Mouse (Mus musculus) liver, embryonic 15.5 days (tissue): Measurements from ENCODE around the gene Ptger2. TPM values are rescaled to one million over a fixed set of nuclear protein-coding genes. Genes with fewer than 3 reads are reported as not detected.

Experiments used
- ATAC-seq: fragments of 200-750 bp; cut with Nextera tagmentation; 2 replicates; pipeline ENCODE4 v1.8.0; 2017; ENCODE audit warnings: moderate number of reproducible peaks, mild to moderate bottlenecking, moderate library complexity; ENCODE audit not compliant: insufficient read depth
- H3K27ac ChIP-seq: fragments of 300-500 bp; sonication (generic); replicated peaks from 2 replicates; pipeline ENCODE4 v1.5.1; 2015; ENCODE audit warnings: mild to moderate bottlenecking, inconsistent platforms
- H3K27me3 ChIP-seq: fragments of 300-500 bp; sonication (generic); 2 replicates; pipeline ENCODE4 v1.6.1; 2015; ENCODE audit warnings: mild to moderate bottlenecking, inconsistent platforms
- H3K36me3 ChIP-seq: fragments of 300-500 bp; sonication (generic); replicated peaks from 2 replicates; pipeline ENCODE4 v1.6.1; 2015; ENCODE audit warnings: moderate library complexity, mild to moderate bottlenecking, inconsistent platforms
- H3K4me1 ChIP-seq: fragments of 300-500 bp; sonication (generic); replicated peaks from 2 replicates; pipeline ENCODE4 v1.6.1; 2015; ENCODE audit warnings: inconsistent platforms
- H3K4me2 ChIP-seq: fragments of 300-500 bp; sonication (generic); 2 replicates; pipeline ENCODE4 v1.6.1; 2015; ENCODE audit warnings: moderate library complexity, mild to moderate bottlenecking, inconsistent platforms
- H3K4me3 ChIP-seq: fragments of 300-500 bp; sonication (generic); replicated peaks from 2 replicates; pipeline ENCODE4 v1.5.1; 2015; ENCODE audit warnings: mild to moderate bottlenecking, inconsistent platforms
- H3K9ac ChIP-seq: fragments of 300-500 bp; sonication (generic); 2 replicates; pipeline ENCODE4 v1.6.1; 2015; ENCODE audit warnings: moderate library complexity, mild to moderate bottlenecking, inconsistent platforms
- H3K9me3 ChIP-seq: fragments of 300-500 bp; sonication (generic); replicated peaks from 2 replicates; pipeline ENCODE4 v1.6.1; 2016; ENCODE audit warnings: inconsistent platforms
- WGBS: fragments of 180-500 bp; shearing (Covaris S2); methylation state at CpG from one replicate; pipeline ENCODE4 v1.1.7; 2015; ENCODE audit warnings: mixed read lengths; ENCODE audit not compliant: insufficient replicate concordance; 5-methylcytosine and 5-hydroxymethylcytosine counted together
- polyA plus RNA-seq: library from polyadenylated mRNA; unstranded; fragments of >200 nt; fragmentation: Nextera tagmentation; extraction: Ambion mirVana; gene quantifications from 2 replicates; pipeline ENCODE4 v1.2.1, GENCODE M21; 2015

The Ptger2 gene
- polyA plus RNA-seq, 1 experiment from 2014 or later = 0.70 TPM

DNA sequence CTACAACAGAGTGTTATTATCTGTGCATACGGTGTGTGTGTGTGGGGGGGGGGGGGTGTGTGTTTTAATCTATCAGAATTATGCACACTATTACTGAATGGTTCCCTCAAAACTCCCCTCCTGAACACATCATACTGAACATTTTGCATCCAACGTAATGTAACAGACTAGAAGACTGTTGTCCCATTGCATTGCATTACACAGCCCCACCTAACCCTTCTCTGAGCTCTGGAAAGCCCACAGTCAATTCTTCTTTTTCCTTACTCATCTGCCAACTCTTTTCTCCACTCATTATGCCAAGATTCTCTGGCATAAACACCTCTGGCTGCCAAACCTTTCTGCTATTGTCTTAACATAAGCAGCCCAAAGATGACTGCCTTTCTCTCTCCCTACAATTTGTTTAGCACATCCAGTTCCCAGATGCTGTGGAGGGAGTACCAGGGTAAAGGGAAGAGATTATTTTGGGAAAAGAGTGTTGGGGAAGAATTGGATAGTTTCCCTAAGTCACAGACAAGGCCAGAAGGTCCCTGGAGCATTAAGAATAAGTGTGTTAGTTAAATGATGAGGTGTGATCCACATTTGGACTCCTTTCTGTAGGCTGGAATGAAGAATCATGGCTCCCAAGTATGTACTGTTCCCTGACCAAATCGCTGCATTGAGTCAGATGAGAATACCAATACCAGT lies 12.2 kb downstream of the Ptger2 start:
- Histone ChIP-seq H3K27me3 (no peaks in the 10 kb centered on the region), H3K4me1 (no peaks in the 10 kb centered on the region), H3K9me3 (no peaks in the 10 kb centered on the region), H3K4me2 (no peak overlapping the region), H3K4me3 (no peak overlapping the region), H3K36me3 (no peaks in the 10 kb centered on the region), H3K9ac (no peak overlapping the region), H3K27ac (no peak overlapping the region)
- ATAC-seq = no peak
- WGBS = 49% methylated on average over 3 of the region's 3 CpGs

DNA sequence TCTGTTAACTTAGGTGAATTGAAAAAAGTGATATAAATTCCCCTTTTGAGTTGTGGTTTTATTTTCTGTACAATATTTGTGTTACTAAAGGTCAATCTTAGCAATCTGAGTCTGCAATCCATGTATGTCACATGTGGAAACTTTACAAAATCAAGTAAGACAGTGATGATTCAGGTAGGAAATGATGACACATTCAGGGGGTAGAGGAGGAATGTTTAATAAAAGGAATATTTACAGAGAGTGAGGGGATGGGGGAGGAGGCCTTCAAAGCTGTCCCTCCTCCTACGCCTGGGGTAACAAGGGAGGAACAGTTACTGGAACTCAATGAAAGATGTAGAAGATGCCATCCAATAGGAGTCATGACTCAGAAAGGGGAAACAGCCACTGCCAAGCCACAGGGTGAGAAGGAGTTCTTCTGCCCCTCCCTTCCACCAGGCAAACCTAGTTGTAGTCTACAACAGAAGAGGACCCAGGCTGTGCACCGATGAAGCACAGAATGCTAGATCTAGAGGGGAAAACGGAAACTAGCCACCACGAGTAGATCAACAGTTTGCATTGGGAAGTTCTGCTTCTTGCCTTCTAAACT lies 17.8 kb downstream of the Ptger2 start:
- Histone ChIP-seq H3K27ac (no peak overlapping the region), H3K9ac (no peak overlapping the region), H3K4me3 (no peak overlapping the region), H3K9me3 (no peaks in the 10 kb centered on the region), H3K4me1 (no peaks in the 10 kb centered on the region), H3K4me2 (no peak overlapping the region), H3K36me3 (no peaks in the 10 kb centered on the region), H3K27me3 (no peaks in the 10 kb centered on the region)
- 24% methylated on average over 4 of the region's 4 CpGs for WGBS
- no peak for ATAC-seq

DNA sequence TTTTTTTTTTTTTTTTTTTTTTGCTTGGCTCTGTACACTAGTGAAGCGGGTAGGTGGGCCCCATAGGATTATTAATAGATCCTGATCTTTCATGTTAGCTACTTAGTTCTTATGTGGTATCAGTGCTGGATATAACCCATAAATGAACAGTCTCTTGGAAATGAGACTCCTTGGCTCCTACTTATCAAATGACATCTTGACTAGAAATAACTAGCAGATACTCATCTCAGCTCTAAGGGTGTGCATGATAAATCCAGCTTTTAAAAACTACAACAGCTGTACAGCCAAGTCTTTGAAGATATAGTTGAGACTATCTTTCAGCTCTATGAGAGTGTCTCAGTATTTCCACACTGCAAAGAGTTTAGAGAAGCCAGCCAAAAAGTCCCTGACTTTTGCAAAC lies 21.2 kb downstream of the Ptger2 start:
- no peak for ATAC-seq
- no peaks in the 10 kb centered on the region for H3K36me3 ChIP-seq
- 65% methylated on average over 1 of the region's 1 CpGs for WGBS
- no peaks in the 10 kb centered on the region for H3K27me3 ChIP-seq
- H3K4me3 ChIP-seq = no peak overlapping the region
- no peak overlapping the region for H3K4me2 ChIP-seq
- no peaks in the 10 kb centered on the region for H3K4me1 ChIP-seq
- H3K9ac ChIP-seq = no peak overlapping the region
- no peak overlapping the region for H3K27ac ChIP-seq
- H3K9me3 ChIP-seq = no peaks in the 10 kb centered on the region

DNA sequence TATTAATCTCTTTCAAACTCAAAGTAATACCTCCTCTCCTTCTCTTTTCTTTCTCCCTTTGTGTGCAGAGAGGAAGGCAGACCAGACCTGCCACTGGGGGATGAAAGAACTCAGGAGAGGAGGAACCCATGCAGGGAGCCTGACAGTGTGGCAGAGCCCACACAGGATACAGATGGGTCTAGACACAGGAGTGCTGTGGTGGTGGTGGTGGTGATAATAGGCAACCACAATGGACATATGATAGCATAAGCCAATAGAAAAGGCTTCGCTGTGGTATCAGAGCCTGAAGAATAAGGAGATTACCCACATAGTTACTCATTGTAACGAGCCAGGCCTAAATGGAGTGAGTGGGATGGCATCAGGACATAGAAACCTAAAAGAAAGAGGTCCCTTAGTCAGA lies 23.3 kb downstream of the Ptger2 start:
- Histone ChIP-seq H3K9me3 (no peaks in the 10 kb centered on the region), H3K27me3 (no peaks in the 10 kb centered on the region), H3K36me3 (no peaks in the 10 kb centered on the region), H3K9ac (no peak overlapping the region), H3K4me1 (no peaks in the 10 kb centered on the region), H3K4me2 (no peak overlapping the region), H3K27ac (no peak overlapping the region), H3K4me3 (no peak overlapping the region)
- no peak for ATAC-seq
- WGBS = 11% methylated on average over 2 of the region's 2 CpGs

DNA sequence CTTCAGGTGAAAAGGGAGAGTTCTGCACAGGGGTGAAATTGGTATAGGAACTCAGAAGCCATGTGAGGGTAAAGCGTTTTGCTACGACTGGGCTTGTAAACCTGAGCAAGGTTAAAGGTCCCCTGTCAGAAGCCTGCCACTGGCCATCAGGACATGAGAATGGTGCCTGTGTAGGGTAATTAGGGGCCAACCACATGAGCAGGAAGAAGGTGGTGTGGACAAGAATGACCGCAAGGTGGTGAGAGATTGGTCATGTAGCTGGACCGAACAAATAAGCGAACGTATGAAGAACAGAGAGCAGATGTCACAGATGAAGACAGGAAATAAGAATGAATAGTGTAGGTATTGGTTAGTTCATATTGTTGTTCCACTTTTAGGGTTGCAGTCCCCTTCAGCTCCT lies 23.7 kb downstream of the Ptger2 start:
- Histone ChIP-seq H3K4me1 (no peaks in the 10 kb centered on the region), H3K4me2 (no peak overlapping the region), H3K27me3 (no peaks in the 10 kb centered on the region), H3K27ac (no peak overlapping the region), H3K9me3 (no peaks in the 10 kb centered on the region), H3K36me3 (no peaks in the 10 kb centered on the region), H3K4me3 (no peak overlapping the region), H3K9ac (no peak overlapping the region)
- no peak for ATAC-seq
- 50% methylated on average over 6 of the region's 6 CpGs for WGBS

DNA sequence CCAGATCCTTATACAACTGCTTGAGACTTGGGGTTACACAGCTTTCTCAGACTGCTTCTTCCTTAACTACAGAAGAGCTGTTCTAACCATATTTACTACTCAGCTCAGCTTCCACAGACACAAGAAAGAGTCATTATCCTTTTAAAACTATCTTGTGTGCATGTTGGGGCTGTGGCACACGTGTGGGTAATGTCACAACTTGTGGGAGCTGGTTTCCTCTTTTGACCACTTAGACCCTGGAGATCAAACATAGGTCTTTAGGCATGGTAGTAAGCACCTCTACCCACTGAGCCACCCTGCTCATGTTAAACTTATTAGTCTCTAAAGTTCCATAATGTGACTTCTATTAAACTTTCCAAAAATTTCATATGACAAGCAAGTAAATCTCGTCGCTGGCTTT lies 33.6 kb downstream of the Ptger2 start:
- H3K9ac ChIP-seq = no peak overlapping the region
- no peak overlapping the region for H3K4me3 ChIP-seq
- H3K27ac ChIP-seq = no peak overlapping the region
- no peak overlapping the region for H3K4me2 ChIP-seq
- no peaks in the 10 kb centered on the region for H3K36me3 ChIP-seq
- no peaks in the 10 kb centered on the region for H3K9me3 ChIP-seq
- no peak for ATAC-seq
- H3K27me3 ChIP-seq = no peaks in the 10 kb centered on the region
- WGBS = 57% methylated on average over 3 of the region's 3 CpGs
- H3K4me1 ChIP-seq = no peaks in the 10 kb centered on the region

DNA sequence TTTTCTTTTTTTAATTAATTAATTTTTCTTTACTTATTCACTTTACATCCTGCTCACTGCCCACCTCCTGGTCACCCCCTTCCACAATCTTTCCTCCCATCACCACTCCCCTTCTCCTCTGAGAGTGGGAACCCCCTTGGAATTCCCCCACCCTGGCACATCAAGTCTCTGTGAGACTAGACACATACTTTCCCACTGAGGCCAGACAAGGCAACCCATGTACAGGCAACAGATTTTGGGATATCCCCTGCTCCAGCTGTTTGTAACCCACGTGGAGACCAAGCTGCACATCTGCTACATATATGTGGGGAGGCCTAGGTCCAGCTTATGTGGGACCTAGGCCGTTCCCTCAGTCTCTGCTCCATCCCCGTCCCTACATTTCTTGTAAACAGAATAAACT lies 46.3 kb downstream of the Ptger2 start:
- H3K4me2 ChIP-seq = no peak overlapping the region
- no peaks in the 10 kb centered on the region for H3K36me3 ChIP-seq
- ATAC-seq = no peak
- WGBS = 68% methylated on average over 3 of the region's 3 CpGs
- H3K27ac ChIP-seq = no peak overlapping the region
- no peak overlapping the region for H3K9ac ChIP-seq
- no peak overlapping the region for H3K4me3 ChIP-seq
- no peaks in the 10 kb centered on the region for H3K9me3 ChIP-seq
- H3K4me1 ChIP-seq = no peaks in the 10 kb centered on the region
- H3K27me3 ChIP-seq = no peaks in the 10 kb centered on the region

DNA sequence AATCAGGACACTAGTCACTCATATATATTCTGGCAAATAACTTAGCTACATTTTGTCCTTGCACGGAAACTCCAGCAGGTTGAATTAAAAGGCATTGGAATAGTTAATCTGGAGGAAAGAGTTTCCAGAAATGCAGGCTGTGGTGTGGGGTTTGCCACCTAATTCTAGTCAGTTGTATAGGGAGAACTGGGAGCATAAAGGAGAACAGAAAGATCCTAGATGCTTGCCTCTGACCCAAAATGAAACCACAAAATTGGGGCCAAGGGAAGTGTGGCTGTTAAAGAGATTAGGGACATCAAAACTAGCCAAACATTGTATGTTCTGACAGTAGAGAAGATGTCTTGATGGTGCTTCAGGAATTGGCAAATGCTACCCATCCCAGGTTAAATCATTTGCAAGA lies 48.6 kb downstream of the Ptger2 start:
- Histone ChIP-seq H3K27me3 (no peaks in the 10 kb centered on the region), H3K9ac (no peak overlapping the region), H3K27ac (no peak overlapping the region), H3K4me2 (no peak overlapping the region), H3K4me1 (no peaks in the 10 kb centered on the region), H3K4me3 (no peak overlapping the region), H3K9me3 (no peaks in the 10 kb centered on the region), H3K36me3 (no peaks in the 10 kb centered on the region)
- 67% methylated on average over 1 of the region's 1 CpGs for WGBS
- no peak for ATAC-seq

DNA sequence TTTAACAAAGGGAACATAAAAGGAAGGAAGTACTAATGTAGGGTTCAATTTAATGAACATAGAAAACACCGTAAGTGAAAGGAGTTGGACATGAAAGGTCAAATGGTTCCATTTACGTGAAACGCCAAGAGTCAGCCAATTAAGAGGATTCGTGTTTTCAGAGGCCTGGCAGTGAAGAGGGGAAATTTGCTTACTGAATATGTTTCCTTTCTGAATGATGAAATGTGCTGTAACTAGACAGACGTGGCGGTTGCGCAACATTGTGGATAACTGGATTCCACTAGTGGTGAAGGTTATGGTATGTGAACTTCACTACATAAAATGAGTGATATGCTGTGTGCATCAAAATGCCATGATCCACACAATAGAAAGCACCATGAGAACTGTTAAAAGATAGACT lies 50.1 kb downstream of the Ptger2 start:
- Histone ChIP-seq H3K27ac (no peak overlapping the region), H3K36me3 (no peaks in the 10 kb centered on the region), H3K9ac (no peak overlapping the region), H3K9me3 (no peaks in the 10 kb centered on the region), H3K4me3 (no peak overlapping the region), H3K27me3 (no peaks in the 10 kb centered on the region), H3K4me1 (no peaks in the 10 kb centered on the region), H3K4me2 (no peak overlapping the region)
- 50% methylated on average over 7 of the region's 7 CpGs for WGBS
- ATAC-seq = no peak

DNA sequence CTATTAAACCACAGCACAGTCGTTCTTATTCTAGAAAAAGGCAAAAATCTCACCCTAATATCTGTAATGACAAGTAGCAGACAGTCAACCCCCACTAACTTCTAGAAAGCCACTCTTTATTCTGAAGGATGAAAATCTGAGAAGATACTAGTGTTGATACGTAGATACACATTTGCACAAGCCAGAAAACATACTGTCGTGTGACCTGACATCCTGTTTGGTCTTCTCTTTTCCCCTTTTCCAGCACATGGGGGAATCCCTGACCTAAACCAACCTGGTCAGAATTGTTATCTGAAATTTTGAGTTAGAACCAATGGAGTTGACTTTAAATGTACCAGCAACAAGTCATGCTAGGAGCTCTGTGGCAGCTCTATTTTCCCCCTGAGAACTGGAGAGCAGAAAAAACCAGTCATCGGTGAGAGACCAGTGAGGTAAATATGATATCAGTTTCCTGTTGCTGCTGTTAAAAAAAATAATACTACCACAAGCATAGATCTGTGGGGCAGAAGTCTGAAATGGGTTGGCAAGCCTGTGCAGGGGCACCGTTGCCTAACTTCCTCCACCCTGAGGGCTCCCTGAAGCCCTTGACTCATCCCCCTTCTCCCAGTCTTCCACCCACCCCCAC lies 53.0 kb downstream of the Ptger2 start:
- Histone ChIP-seq H3K27me3 (no peaks in the 10 kb centered on the region), H3K9ac (no peak overlapping the region), H3K36me3 (no peaks in the 10 kb centered on the region), H3K4me3 (no peak overlapping the region), H3K27ac (no peak overlapping the region), H3K4me1 (no peaks in the 10 kb centered on the region), H3K4me2 (no peak overlapping the region), H3K9me3 (no peaks in the 10 kb centered on the region)
- 28% methylated on average over 5 of the region's 5 CpGs for WGBS
- ATAC-seq = no peak

DNA sequence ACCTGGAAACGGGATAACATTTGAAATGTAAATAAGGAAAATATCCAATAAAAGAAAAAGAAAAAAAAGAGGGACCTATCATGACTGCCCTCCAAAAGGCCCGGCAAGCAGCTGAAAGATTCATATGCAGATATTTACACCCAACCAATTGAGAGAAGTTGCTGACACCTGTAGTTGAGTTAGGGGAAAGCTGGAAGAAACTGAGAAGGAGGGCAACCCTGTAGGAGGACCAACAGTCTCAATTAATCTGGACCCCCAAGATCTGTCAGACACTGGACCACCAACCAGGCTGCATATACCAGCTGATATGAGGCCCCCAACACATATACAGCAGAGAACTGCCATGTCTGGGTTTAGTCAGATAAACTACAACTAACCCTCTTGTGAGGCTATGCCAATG lies 60.1 kb downstream of the Ptger2 start:
- Histone ChIP-seq H3K9ac (no peak overlapping the region), H3K9me3 (no peaks in the 10 kb centered on the region), H3K27me3 (no peaks in the 10 kb centered on the region), H3K27ac (no peak overlapping the region), H3K36me3 (no peaks in the 10 kb centered on the region), H3K4me2 (no peak overlapping the region), H3K4me3 (no peak overlapping the region), H3K4me1 (0 out of 2 replicates have a peak, but pooled peaks cover 3% of the 10 kb centered on the region)
- ATAC-seq = no peak
- 45% methylated on average over 2 of the region's 2 CpGs for WGBS
